Mouse (Mus musculus) lung, postnatal 0 days (tissue): Measurements from ENCODE around the gene 1810030O07Rik.

Experiments used
- CTCF ChIP-seq: IDR thresholded peaks from 2 replicates; pipeline ENCODE4 v1.5.1; 2016; ENCODE audit warnings: antibody characterized with exemption, mild to moderate bottlenecking
- EP300 ChIP-seq: IDR thresholded peaks from 2 replicates; pipeline ENCODE4 v1.6.1; 2016; ENCODE audit warnings: antibody characterized with exemption, mild to moderate bottlenecking, control low read depth

DNA sequence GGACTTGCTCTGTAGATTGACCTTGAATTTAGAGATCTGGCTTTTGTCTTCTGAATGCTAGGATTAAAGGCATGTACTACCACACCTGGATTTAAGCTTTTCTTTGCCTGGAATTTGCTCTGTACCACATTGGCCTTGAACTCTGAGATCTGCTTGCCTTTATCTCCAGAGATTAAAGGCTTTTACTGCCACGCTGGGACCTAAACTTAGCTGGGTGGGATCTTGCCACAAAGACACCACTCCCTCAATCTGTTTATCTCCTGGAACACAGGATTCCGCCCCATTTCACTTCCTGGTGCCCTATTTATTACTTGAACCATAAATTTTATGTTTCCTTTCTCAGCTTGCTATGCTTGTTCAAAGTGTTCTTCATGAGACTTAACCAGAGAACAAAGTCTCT is 62.3 kb downstream of the 1810030O07Rik start:
- no peak for TF ChIP-seq EP300
- no peak for TF ChIP-seq CTCF
